Mouse (Mus musculus) hindbrain, embryonic 14.5 days (tissue): ENCODE data around the gene Cbx6. TPM values are rescaled to one million over a fixed set of nuclear protein-coding genes. Genes with fewer than 3 reads are reported as not detected.

Experiments used
- ATAC-seq: fragments of 200-750 bp; cut with Nextera tagmentation; 2 replicates; pipeline ENCODE4 v1.8.0; 2017; ENCODE audit warnings: moderate number of reproducible peaks, mild to moderate bottlenecking, moderate TSS enrichment, moderate library complexity; ENCODE audit not compliant: low FRiP score
- DNase-seq: peaks from one replicate; pipeline ENCODE4 v3.0.0-alpha.2; 2015; ENCODE audit warnings: low spot score
- H3K27ac ChIP-seq: fragments of 300-500 bp; sonication (generic); 2 replicates; pipeline ENCODE4 v1.5.1; 2014; ENCODE audit warnings: mild to moderate bottlenecking, moderate library complexity
- H3K27me3 ChIP-seq: fragments of 300-500 bp; sonication (generic); 2 replicates; pipeline ENCODE4 v1.6.1; 2014; ENCODE audit warnings: mild to moderate bottlenecking, low read length, mixed read lengths; ENCODE audit not compliant: control insufficient read depth, insufficient read depth
- H3K36me3 ChIP-seq: fragments of 300-500 bp; sonication (generic); replicated peaks from 2 replicates; pipeline ENCODE4 v1.6.1; 2014; ENCODE audit not compliant: control insufficient read depth, insufficient read depth
- H3K4me1 ChIP-seq: fragments of 300-500 bp; sonication (generic); replicated peaks from 2 replicates; pipeline ENCODE4 v1.6.1; 2014; ENCODE audit warnings: antibody characterized with exemption, low read length, mixed read lengths; ENCODE audit not compliant: control insufficient read depth, insufficient read depth
- H3K4me2 ChIP-seq: fragments of 300-500 bp; sonication (generic); replicated peaks from 2 replicates; pipeline ENCODE4 v1.6.1; 2014; ENCODE audit warnings: mild to moderate bottlenecking, moderate library complexity
- H3K4me3 ChIP-seq: fragments of 300-500 bp; sonication (generic); replicated peaks from 2 replicates; pipeline ENCODE4 v1.5.1; 2014; ENCODE audit warnings: mild to moderate bottlenecking, low read length
- H3K9ac ChIP-seq: fragments of 300-500 bp; sonication (generic); 2 replicates; pipeline ENCODE4 v1.6.1; 2014
- H3K9me3 ChIP-seq: fragments of 300-500 bp; sonication (generic); 2 replicates; pipeline ENCODE4 v1.6.1; 2016; ENCODE audit warnings: low read length; ENCODE audit not compliant: control insufficient read depth
- WGBS: fragments of 180-500 bp; shearing (Covaris S2); extraction: QIAGEN DNeasy Blood & Tissue Kit; methylation state at CpG from one replicate; pipeline ENCODE4 v1.1.7; 2014; 5-methylcytosine and 5-hydroxymethylcytosine counted together
- polyA plus RNA-seq: library from polyadenylated mRNA; unstranded; fragments of >200 nt; fragmentation: Nextera tagmentation; extraction: Ambion mirVana; gene quantifications from 2 replicates; pipeline ENCODE4 v1.2.1, GENCODE M21; 2014

The Cbx6 gene
- polyA plus RNA-seq, 1 experiment from 2014 or later = 39.8 TPM

DNA sequence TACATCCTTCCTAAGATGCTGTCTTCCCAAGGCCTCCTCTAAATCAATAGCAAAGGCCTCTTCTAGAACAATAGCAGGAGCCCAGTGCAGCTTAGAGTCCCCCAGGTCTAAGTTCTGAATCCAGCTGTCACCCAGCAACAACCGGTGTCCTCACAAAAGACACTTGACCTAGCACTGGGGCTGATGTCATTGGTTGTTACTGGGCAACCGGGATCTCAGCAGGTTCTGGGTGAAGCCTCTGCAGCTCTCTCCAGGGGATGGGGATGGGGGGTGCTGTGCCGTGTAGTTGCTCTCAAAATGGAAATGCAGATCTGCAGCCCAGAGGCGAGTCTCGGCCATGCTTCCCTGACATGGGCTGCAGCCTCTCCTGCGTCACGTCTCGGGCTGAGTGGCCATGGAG, 46.7 kb downstream of the Cbx6 start:
- peaks cover 13% of the 10 kb centered on the region; the same call in 1 of the 2 replicates for H3K4me1 ChIP-seq
- 38% methylated on average over 8 of the region's 8 CpGs for WGBS
- ATAC-seq (no peak), DNase-seq (no peak)
- no peak overlapping the region for H3K4me3 ChIP-seq
- H3K27me3 ChIP-seq = no peaks in the 10 kb centered on the region
- H3K9me3 ChIP-seq = no peaks in the 10 kb centered on the region
- no peak overlapping the region for H3K4me2 ChIP-seq
- H3K27ac ChIP-seq = 0 out of 2 replicates have a peak overlapping the region, but pooled peaks have one; percentile 38
- H3K36me3 ChIP-seq = 0 out of 2 replicates have a peak, but pooled peaks cover 3% of the 10 kb centered on the region
- 0 out of 2 replicates have a peak overlapping the region, but pooled peaks have one; percentile 31 for H3K9ac ChIP-seq

DNA sequence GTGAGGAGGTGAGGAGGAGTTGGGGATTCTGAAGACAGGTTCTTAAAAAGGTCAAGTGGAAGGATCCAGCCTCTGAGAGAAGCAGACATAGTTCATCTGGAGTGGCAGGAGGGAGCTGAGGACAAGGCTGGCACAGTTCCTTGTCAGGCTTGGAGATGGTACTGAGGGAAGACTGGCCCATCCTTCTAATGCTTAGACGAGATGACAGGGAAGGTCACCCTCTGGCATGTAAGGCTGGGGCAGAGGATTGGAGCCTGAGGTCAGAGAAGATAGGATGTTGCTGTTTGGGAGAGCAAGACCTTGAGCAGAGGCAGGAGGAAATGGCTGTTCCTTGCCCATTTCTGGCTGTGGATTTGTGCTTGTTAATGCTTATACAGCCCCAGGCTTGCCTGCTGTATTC, 49.4 kb downstream of the Cbx6 start:
- WGBS = 83% methylated on average over 1 of the region's 1 CpGs
- H3K4me2 ChIP-seq = no peak overlapping the region
- peaks cover 13% of the 10 kb centered on the region; the same call in 1 of the 2 replicates for H3K4me1 ChIP-seq
- no peaks in the 10 kb centered on the region for H3K27me3 ChIP-seq
- 0 out of 2 replicates have a peak, but pooled peaks cover 3% of the 10 kb centered on the region for H3K36me3 ChIP-seq
- ATAC-seq (no peak), DNase-seq (no peak)
- no peak overlapping the region for H3K27ac ChIP-seq
- H3K9me3 ChIP-seq = no peaks in the 10 kb centered on the region
- no peak overlapping the region for H3K9ac ChIP-seq
- no peak overlapping the region for H3K4me3 ChIP-seq

DNA sequence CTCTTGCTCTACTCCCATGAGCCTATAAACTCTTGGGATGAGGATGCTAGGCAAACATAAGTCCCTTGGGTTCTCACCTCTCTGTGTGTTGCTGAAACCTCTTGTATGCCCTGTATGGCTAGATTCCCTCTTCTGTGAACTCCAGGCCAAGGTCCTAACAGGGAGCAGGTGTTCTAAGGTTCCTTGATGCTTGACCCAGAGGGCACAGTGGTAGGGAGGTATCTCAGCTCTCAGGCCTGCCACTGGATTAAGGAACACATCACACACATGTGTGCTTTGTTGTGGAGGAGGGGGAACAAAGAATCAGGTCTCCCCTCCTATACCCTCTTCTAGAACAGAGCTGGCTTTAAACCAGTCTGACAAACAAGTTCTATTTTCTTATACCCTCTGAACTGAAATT, 56.7 kb downstream of the Cbx6 start, which contains the start of gene Dnal4:
TSS of gene Dnal4 (minus strand) at position 101 of the 400 bp plus-strand sequence.
- Histone ChIP-seq H3K36me3 (no peaks in the 10 kb centered on the region), H3K27ac (no peak within 1 kb of the TSS), H3K4me1 (peaks cover 16% of the 10 kb centered on the region), H3K27me3 (no peaks in the 10 kb centered on the region), H3K4me3 (no peak within 1 kb of the TSS), H3K4me2 (no peak within 1 kb of the TSS), H3K9me3 (no peaks in the 10 kb centered on the region), H3K9ac (no peak within 1 kb of the TSS)
- ATAC-seq (no peak), DNase-seq (no peak)

DNA sequence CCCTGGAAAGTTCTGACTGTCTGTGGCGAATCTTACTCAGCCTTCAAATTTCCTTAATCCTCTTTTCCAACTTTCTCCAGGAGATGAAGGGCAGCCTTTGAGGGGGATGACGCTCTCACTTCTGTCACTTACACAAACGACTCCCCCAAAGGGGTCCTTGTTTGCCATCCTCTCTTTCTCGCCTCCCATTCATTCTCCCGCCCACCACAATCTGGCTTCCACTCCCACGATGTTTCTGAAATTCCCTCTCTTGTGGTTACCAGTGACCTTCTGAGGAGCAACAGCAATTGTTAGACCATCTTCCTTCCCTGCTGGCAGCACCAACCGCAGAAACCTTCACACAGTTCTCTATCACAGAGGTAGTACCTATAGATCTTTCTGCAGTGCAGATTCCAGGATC, 58.8 kb downstream of the Cbx6 start:
- H3K4me1 ChIP-seq = peaks cover 16% of the 10 kb centered on the region
- ATAC-seq = no peak
- no peak overlapping the region for H3K27ac ChIP-seq
- no peaks in the 10 kb centered on the region for H3K27me3 ChIP-seq
- DNase-seq = no peak
- no peaks in the 10 kb centered on the region for H3K9me3 ChIP-seq
- 71% methylated on average over 7 of the region's 7 CpGs for WGBS
- H3K4me3 ChIP-seq = no peak overlapping the region
- H3K36me3 ChIP-seq = no peaks in the 10 kb centered on the region
- H3K9ac ChIP-seq = 0 out of 2 replicates have a peak overlapping the region, but pooled peaks have one; percentile 16
- H3K4me2 ChIP-seq = peak overlapping the region; percentile 91; the same call in 1 of the 2 replicates

DNA sequence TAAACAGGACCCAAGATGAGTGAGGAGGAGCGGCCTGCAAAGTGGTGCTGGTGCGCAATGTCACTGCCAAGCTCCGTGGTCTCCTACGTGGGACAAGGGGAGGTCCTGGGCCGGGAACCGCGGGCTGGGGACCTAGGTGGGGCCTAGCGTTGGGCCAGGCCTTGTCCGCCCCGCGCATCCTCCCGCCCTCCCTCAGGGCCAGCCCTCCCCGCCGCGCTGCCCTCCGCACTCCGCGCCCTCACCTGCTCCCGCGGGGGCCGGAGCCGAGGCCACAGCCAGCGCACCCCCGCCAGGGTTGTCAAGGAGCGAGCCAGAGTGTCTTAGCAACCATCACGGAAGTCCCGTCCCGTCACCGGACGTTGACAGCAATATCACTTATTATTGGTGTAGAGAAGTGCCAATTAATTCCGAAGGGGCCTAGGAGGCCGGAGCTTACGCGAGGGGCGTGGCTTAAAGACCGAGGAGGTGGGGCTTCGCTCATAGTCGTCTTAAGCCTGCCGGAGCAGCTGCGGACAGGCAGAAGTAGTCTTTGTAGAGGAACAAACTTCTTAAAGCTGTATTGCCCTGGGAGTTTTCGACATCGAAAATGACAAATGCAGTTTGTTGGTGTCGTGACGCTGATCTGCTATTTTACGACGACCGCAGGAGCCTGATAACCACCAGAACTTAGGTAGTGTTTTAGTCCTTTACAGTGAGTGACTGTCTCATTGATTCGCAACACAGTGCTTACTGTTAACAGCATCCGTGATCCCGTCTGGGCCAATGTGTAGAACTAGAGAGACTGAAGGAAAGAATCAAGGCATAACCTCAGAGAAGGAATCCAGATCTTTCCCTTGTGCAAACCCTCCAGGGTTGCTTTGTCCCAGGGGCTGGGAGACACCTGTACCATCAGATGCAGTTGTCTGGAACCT, 60.1 kb downstream of the Cbx6 start:
- Histone ChIP-seq H3K36me3 (no peaks in the 10 kb centered on the region), H3K4me1 (peaks cover 16% of the 10 kb centered on the region), H3K9ac (peak overlapping the region; percentile 86), H3K4me3 (peak overlapping the region; percentile 84), H3K27ac (peak overlapping the region; percentile 82), H3K27me3 (no peaks in the 10 kb centered on the region), H3K4me2 (peak overlapping the region; percentile 91), H3K9me3 (no peaks in the 10 kb centered on the region)
- ATAC-seq (peak; percentile 98), DNase-seq (peak; percentile 99)
- under 1% methylated on average over 50 of the region's 50 CpGs for WGBS

Other genes with a start within 250 kb of the Cbx6 start
- 0.80 and 1.4 TPM in 2 replicates for gene Dmc1, start 229.6 kb downstream of the Cbx6 start, polyA plus RNA-seq
- 3.3 and 7.6 TPM in 2 replicates for gene Fam227a, start 175.7 kb downstream of the Cbx6 start, polyA plus RNA-seq
- gene Cby1, start 175.5 kb downstream of the Cbx6 start, polyA plus RNA-seq = 85.4 and 85.5 TPM in 2 replicates
- 241 and 244 TPM in 2 replicates for gene Tomm22, start 163.8 kb downstream of the Cbx6 start, polyA plus RNA-seq
- gene Josd1, start 146.8 kb downstream of the Cbx6 start, polyA plus RNA-seq = 16.1 and 18.6 TPM in 2 replicates
- 43.1 and 43.4 TPM in 2 replicates for gene Gtpbp1, start 143.8 kb downstream of the Cbx6 start, polyA plus RNA-seq
- 5.9 and 6.7 TPM in 2 replicates for gene Sun2, start 92.2 kb downstream of the Cbx6 start, polyA plus RNA-seq
- 64.6 and 67.8 TPM in 2 replicates for gene Dnal4, start 56.8 kb downstream of the Cbx6 start, polyA plus RNA-seq
- gene Nptxr, start 29.9 kb downstream of the Cbx6 start, polyA plus RNA-seq = 20.9 and 24.8 TPM in 2 replicates
- 1.4 and 5.5 TPM in 2 replicates for gene Npcd, start 451 bp downstream of the Cbx6 start, polyA plus RNA-seq
- 4.9 and 5.1 TPM in 2 replicates for gene Apobec3, start 57.0 kb upstream of the Cbx6 start, polyA plus RNA-seq
- 3.2 and 4.0 TPM in 2 replicates for gene Cbx7, start 136.4 kb upstream of the Cbx6 start, polyA plus RNA-seq
- gene Pdgfb, start 180.3 kb upstream of the Cbx6 start, polyA plus RNA-seq = 7.3 and 7.5 TPM in 2 replicates